Mouse (Mus musculus) midbrain, embryonic 14.5 days (tissue): ENCODE measurements at regions not wholly inside any gene's neighbourhood (a gene's known extent, or its start where the extent isn't known, plus 50 kb on each side); places are given as distances from the start of the nearest gene placed in this dataset.

Source experiments
- ATAC-seq: fragments of 200-750 bp; cut with Nextera tagmentation; 2 replicates; pipeline ENCODE4 v1.8.0; 2017; ENCODE audit warnings: moderate number of reproducible peaks, moderate library complexity; ENCODE audit not compliant: low FRiP score, low TSS enrichment
- DNase-seq: peaks from one replicate; pipeline ENCODE4 v3.0.0-alpha.2; 2015
- H3K27ac ChIP-seq: fragments of 300-500 bp; sonication (generic); replicated peaks from 2 replicates; pipeline ENCODE4 v1.5.1; 2014; ENCODE audit warnings: mild to moderate bottlenecking, low read depth, low read length, moderate library complexity
- H3K27me3 ChIP-seq: fragments of 300-500 bp; sonication (generic); 2 replicates; pipeline ENCODE4 v1.6.1; 2014; ENCODE audit warnings: low read length, control low read depth, mixed read lengths; ENCODE audit not compliant: control insufficient read depth, insufficient read depth
- H3K36me3 ChIP-seq: fragments of 300-500 bp; sonication (generic); 2 replicates; pipeline ENCODE4 v1.6.1; 2014; ENCODE audit warnings: low read length, control low read depth; ENCODE audit not compliant: control insufficient read depth, insufficient read depth
- H3K4me1 ChIP-seq: fragments of 300-500 bp; sonication (generic); 2 replicates; pipeline ENCODE4 v1.6.1; 2014; ENCODE audit warnings: mild to moderate bottlenecking, antibody characterized with exemption, low read length, control low read depth; ENCODE audit not compliant: control insufficient read depth, insufficient read depth
- H3K4me2 ChIP-seq: fragments of 300-500 bp; sonication (generic); 2 replicates; pipeline ENCODE4 v1.6.1; 2014; ENCODE audit warnings: mild to moderate bottlenecking, low read length, moderate library complexity
- H3K4me3 ChIP-seq: fragments of 300-500 bp; sonication (generic); replicated peaks from 2 replicates; pipeline ENCODE4 v1.5.1; 2014; ENCODE audit warnings: low read depth, low read length
- H3K9ac ChIP-seq: fragments of 300-500 bp; sonication (generic); replicated peaks from 2 replicates; pipeline ENCODE4 v1.6.1; 2014; ENCODE audit warnings: mild to moderate bottlenecking, low read length, moderate library complexity
- H3K9me3 ChIP-seq: fragments of 300-500 bp; sonication (generic); 2 replicates; pipeline ENCODE4 v1.6.1; 2016; ENCODE audit warnings: low read length, control low read depth, mixed read lengths; ENCODE audit not compliant: control insufficient read depth
- WGBS: fragments of 180-500 bp; shearing (Covaris S2); extraction: QIAGEN DNeasy Blood & Tissue Kit; methylation state at CpG from one replicate; pipeline ENCODE4 v1.1.7; 2014; 5-methylcytosine and 5-hydroxymethylcytosine counted together

- Histone ChIP-seq H3K27ac (no peak overlapping the region), H3K4me1 (peaks cover 7% of the 10 kb centered on the region), H3K9ac (no peak overlapping the region), H3K36me3 (no peaks in the 10 kb centered on the region), H3K9me3 (no peaks in the 10 kb centered on the region), H3K27me3 (peaks cover 62% of the 10 kb centered on the region), H3K4me3 (peak overlapping the region; percentile 12), H3K4me2 (peak overlapping the region; percentile 47)
- WGBS, result 3% methylated on average over 28 of the region's 28 CpGs
- no peak for ATAC-seq
- DNase-seq, result peak; percentile 41
Measured at GRCm38 (mm10) chr6:51173620-51174442, 258.6 kb upstream of the Nfe2l3 start.

- Histone ChIP-seq H3K27me3 (peaks cover 57% of the 10 kb centered on the region), H3K9ac (no peak overlapping the region), H3K36me3 (no peaks in the 10 kb centered on the region), H3K4me2 (no peak overlapping the region), H3K4me3 (no peak overlapping the region), H3K27ac (no peak overlapping the region), H3K4me1 (0 out of 2 replicates have a peak, but pooled peaks cover 5% of the 10 kb centered on the region), H3K9me3 (no peaks in the 10 kb centered on the region)
- DNase-seq (peak; percentile 53), ATAC-seq (no peak)
- WGBS, result 6% methylated on average over 18 of the region's 18 CpGs
Measured at GRCm38 (mm10) chr6:51174443-51175021, 257.9 kb upstream of the Nfe2l3 start.

GRCm38 (mm10) chr6:51175616-51176590, 256.6 kb upstream of the Nfe2l3 start:
- H3K9ac ChIP-seq, result no peak overlapping the region
- H3K4me3 ChIP-seq, result no peak overlapping the region
- H3K4me1 ChIP-seq, result 0 out of 2 replicates have a peak, but pooled peaks cover 5% of the 10 kb centered on the region
- no peaks in the 10 kb centered on the region for H3K36me3 ChIP-seq
- no peak overlapping the region for H3K27ac ChIP-seq
- peaks cover 60% of the 10 kb centered on the region for H3K27me3 ChIP-seq
- ATAC-seq (no peak), DNase-seq (peak; percentile 33)
- 7% methylated on average over 13 of the region's 13 CpGs for WGBS
- no peaks in the 10 kb centered on the region for H3K9me3 ChIP-seq
- H3K4me2 ChIP-seq, result no peak overlapping the region

- H3K27me3 ChIP-seq, result peaks cover 69% of the 10 kb centered on the region
- no peak overlapping the region for H3K4me2 ChIP-seq
- H3K4me3 ChIP-seq, result no peak overlapping the region
- H3K36me3 ChIP-seq, result no peaks in the 10 kb centered on the region
- no peaks in the 10 kb centered on the region for H3K4me1 ChIP-seq
- 8% methylated on average over 6 of the region's 6 CpGs for WGBS
- peak; percentile 40 for DNase-seq
- no peak overlapping the region for H3K9ac ChIP-seq
- H3K9me3 ChIP-seq, result no peaks in the 10 kb centered on the region
- H3K27ac ChIP-seq, result no peak overlapping the region
- no peak for ATAC-seq
Measured at GRCm38 (mm10) chr6:51176791-51177433, 255.6 kb upstream of the Nfe2l3 start.

- Histone ChIP-seq H3K9me3 (no peaks in the 10 kb centered on the region), H3K4me3 (no peak overlapping the region), H3K27me3 (peaks cover 72% of the 10 kb centered on the region), H3K27ac (no peak overlapping the region), H3K9ac (no peak overlapping the region), H3K36me3 (no peaks in the 10 kb centered on the region), H3K4me2 (peak overlapping the region; percentile 16), H3K4me1 (no peaks in the 10 kb centered on the region)
- no peak for ATAC-seq
- WGBS, result 2% methylated on average over 14 of the region's 14 CpGs
- DNase-seq, result peak; percentile 40
Measured at GRCm38 (mm10) chr6:51177701-51178060, 254.8 kb upstream of the Nfe2l3 start.

GRCm38 (mm10) chr6:51178061-51178791, 254.2 kb upstream of the Nfe2l3 start:
- ATAC-seq (peak; percentile 98), DNase-seq (peak; percentile 93)
- H3K9me3 ChIP-seq, result no peaks in the 10 kb centered on the region
- no peak overlapping the region for H3K27ac ChIP-seq
- no peak overlapping the region for H3K4me3 ChIP-seq
- no peaks in the 10 kb centered on the region for H3K36me3 ChIP-seq
- H3K4me1 ChIP-seq, result no peaks in the 10 kb centered on the region
- H3K4me2 ChIP-seq, result peak overlapping the region; percentile 16
- under 1% methylated on average over 31 of the region's 34 CpGs for WGBS
- H3K27me3 ChIP-seq, result peaks cover 77% of the 10 kb centered on the region
- no peak overlapping the region for H3K9ac ChIP-seq

- Histone ChIP-seq H3K27me3 (peaks cover 78% of the 10 kb centered on the region), H3K4me1 (no peaks in the 10 kb centered on the region), H3K4me2 (no peak overlapping the region), H3K9ac (no peak overlapping the region), H3K9me3 (no peaks in the 10 kb centered on the region), H3K27ac (no peak overlapping the region), H3K4me3 (no peak overlapping the region), H3K36me3 (no peaks in the 10 kb centered on the region)
- 3% methylated on average over 17 of the region's 17 CpGs for WGBS
- ATAC-seq (no peak; the same call in 1 of the 2 replicates), DNase-seq (peak; percentile 59)
Measured at GRCm38 (mm10) chr6:51178799-51179398, 253.6 kb upstream of the Nfe2l3 start.
